Mouse (Mus musculus): Measurements from ENCODE around the gene Calm3.

The Calm3 gene

GRCm38 (mm10) chr7:16915461-16916340, 8.2 kb downstream of the Calm3 start:
- DNase-seq (ENCODE audit: low spot score), result no peak

- DNase-seq (ENCODE audit: low spot score), result no peak
Observed at GRCm38 (mm10) chr7:16914453-16915343, 9.2 kb downstream of the Calm3 start.

- DNase-seq (ENCODE audit: low spot score), result no peak
Observed at GRCm38 (mm10) chr7:16913806-16914452, 10.0 kb downstream of the Calm3 start.

DNA sequence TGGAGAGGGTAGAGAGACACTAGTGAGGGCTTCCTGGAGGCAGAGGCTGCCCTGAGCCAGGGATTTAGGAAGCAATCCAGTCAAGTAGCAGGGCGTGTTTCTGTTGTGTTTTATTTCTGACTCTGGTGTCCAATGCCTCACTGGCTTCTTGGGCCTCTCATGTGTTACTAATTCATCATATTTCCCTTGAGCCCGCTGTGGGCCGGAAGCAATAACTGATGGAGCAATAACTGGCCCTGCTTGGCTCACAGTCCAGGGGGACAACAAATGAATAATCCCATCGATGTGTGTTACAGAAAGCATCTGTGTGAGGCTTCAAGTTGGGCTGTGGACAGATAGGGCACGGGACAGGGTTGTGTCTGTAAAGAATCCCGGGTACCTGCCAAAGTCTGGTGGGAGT, 11.6 kb downstream of the Calm3 start:
- DNase-seq (ENCODE audit: low spot score), result no peak

- DNase-seq (ENCODE audit: low spot score), result no peak
Observed at GRCm38 (mm10) chr7:16911904-16912303, 12.0 kb downstream of the Calm3 start.

GRCm38 (mm10) chr7:16909909-16910308, 14.0 kb downstream of the Calm3 start:
- no peak for DNase-seq (ENCODE audit: low spot score)

- no peak for DNase-seq (ENCODE audit: low spot score)
Observed at GRCm38 (mm10) chr7:16908859-16909258, 15.1 kb downstream of the Calm3 start.

DNA sequence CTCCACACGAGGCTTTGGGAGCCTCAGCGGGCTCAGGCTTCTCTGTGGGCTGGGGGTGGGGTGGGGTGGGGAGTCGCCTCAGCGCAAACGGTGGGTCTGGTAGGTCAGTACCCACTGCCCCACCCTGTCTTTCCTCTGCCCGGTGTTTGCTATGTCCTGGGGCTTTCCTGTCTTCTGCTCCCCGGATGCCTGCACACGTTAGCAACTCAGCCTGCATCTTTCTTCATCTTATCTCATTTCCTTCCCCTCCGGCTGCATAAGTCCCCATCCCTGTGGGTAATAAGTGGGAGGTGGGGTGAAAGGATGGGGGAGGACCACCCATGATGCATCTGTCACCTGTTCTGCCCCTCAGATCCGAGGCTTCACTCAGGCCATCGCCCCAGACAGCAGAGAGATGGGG, 15.5 kb downstream of the Calm3 start:
- no peak for DNase-seq (ENCODE audit: low spot score)

DNA sequence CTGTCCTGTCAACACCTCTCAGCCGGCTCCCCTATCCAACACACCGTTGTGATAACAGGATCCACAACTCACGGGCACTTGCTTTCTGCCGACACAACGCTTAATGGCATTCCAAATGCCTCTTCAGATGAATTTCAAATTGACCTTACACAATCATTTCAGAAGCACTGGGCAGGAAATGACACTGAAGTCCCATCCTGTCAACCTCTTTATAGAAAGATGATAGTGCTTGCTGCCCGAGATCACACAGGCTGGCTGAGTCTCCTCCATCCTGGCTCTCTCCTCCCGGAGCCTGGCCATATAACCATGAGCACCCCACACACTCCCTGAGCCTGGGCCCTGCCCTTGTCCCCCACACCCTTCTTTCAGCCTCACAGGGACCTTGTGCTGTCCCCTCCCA, 16.1 kb downstream of the Calm3 start:
- no peak for DNase-seq (ENCODE audit: low spot score)

- no peak for DNase-seq (ENCODE audit: low spot score)
Observed at GRCm38 (mm10) chr7:16906889-16907559, 16.9 kb downstream of the Calm3 start.

DNA sequence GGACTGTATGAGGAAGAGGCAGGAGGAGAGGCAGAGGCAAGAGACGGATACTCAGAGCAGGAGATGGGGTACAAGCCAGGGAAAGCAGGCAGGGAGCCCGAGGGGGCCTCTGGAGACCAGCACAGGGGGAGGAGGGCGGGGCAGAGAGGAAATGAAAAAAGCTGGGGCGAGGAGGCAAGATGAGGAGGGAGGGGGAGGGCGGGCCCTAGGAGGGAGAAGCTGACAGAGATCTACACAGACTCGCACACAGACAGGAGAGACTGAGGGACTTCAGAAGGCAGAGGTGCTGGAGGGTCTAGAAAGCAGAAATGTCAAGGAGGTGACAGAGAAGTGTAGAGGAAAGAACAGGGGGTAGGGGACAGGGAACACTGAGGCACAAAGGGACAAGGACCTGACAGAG, 17.6 kb downstream of the Calm3 start, which contains the start of gene Ptgir:
Gene Ptgir (plus strand): TSS at position 210 of the 400 bp plus-strand sequence.
- no peak for DNase-seq (ENCODE audit: low spot score)

GRCm38 (mm10) chr7:16905491-16906021, 18.4 kb downstream of the Calm3 start:
- DNase-seq (ENCODE audit: low spot score), result no peak

- no peak for DNase-seq (ENCODE audit: low spot score)
Observed at GRCm38 (mm10) chr7:16904120-16904675, 19.7 kb downstream of the Calm3 start.

- no peak for DNase-seq (ENCODE audit: low spot score)
Observed at GRCm38 (mm10) chr7:16903439-16903955, 20.4 kb downstream of the Calm3 start.

- no peak for DNase-seq (ENCODE audit: low spot score)
Observed at GRCm38 (mm10) chr7:16900526-16900925, 23.4 kb downstream of the Calm3 start.

DNA sequence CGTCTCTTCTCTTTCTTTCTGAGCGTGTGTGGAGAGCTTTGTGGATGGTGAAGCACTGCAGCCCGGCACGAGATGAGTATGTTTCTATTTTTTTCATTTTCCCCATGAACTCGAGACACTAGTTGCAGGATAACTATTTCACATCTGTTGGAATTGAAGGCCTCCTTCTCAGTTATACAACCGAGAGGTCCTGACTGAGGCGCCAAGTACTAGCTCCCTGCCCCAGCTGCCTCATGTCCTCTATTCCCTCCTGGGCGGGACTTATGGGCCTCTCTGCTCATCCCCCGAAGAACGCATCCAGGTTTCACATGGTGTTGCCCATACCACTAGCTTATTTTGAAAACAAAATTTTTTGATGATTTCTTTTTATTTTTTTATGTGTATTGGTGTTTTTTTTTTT, 28.4 kb downstream of the Calm3 start:
- DNase-seq (ENCODE audit: low spot score), result no peak

DNA sequence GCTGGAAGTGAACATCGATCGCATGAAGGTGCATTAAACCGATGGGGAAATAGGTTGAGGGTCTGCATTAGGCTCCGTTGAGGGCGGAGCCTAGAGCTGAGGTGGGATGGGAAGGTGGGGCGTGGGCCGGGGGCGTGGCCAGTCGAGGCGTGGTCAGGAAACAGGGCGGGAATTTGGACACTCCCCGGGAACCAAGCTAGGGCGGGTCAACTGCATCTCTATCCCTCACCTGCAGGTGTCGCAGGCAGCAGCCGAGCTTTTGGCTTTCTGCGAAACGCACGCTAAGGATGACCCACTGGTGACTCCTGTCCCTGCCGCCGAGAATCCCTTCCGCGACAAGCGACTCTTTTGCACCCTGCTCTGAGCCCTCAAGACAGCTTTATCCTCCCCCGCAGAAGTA, 28.9 kb downstream of the Calm3 start:
- DNase-seq (ENCODE audit: low spot score), result no peak

GRCm38 (mm10) chr7:16894279-16894678, 29.6 kb downstream of the Calm3 start:
- no peak for DNase-seq (ENCODE audit: low spot score)

DNA sequence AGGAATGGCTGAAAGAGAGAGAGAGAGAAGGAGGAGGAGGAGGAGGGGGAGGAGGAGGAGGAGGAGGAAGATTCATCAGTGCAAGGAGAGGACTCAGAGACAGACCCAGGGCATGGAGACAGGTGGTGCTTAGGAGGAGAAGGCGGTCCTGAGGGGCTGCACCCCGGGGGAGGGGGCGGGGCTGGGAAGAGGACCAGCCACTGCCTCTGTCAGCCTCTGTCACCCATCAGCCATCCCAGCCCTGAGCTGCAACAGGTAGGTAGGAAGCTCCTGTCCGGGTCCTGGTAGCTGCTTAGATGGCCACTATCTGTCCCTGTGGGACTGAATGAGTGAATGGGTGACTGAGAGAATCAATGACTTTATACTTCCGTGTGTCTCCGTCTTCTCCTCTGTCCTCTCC, 30.3 kb downstream of the Calm3 start:
- no peak for DNase-seq (ENCODE audit: low spot score)

DNA sequence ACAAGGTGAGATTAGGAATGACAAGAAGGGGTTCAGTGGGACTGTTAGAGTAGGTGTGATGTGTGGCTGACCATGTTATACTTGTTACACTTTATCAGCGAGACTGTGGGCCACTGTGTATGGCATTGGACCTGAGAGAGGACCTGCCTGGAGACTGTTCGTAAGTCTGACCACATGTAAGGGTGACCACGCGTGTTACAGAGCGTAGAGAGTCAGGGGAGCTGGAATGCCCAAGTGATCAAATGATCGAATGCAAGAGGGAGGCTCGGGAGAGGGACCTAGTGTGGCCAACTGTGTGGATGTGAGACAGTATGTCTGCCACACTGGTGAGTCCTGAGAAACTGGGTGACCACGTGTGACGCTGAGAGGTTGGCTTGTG, 31.6 kb downstream of the Calm3 start:
- DNase-seq (ENCODE audit: low spot score), result no peak
